Mouse (Mus musculus) heart, postnatal 36 days (tissue): ENCODE measurements around the gene Mcemp1. TPM values are rescaled to one million over a fixed set of nuclear protein-coding genes. Genes with fewer than 3 reads are reported as not detected.
A peak's percentile ranks its signal among the peaks of the same experiment; 100 is the strongest.

ENCODE experiments used
- DNase-seq, 2 experiments: peaks; one replicate each; pipeline ENCODE4 v3.0.0; 2021 to 2022
- intact Hi-C: fragments of 180-260 bp; cut with DNase I; formaldehyde crosslinking; loops from one replicate; pipeline ENCODE4 v1.15.1; 2025
- total RNA-seq, 2 experiments: library from RNA; stranded (reverse); gene quantifications; 2 replicates each; pipeline ENCODE4 v1.2.3; 2021

The Mcemp1 gene
- total RNA-seq, 2 experiments from 2014 or later: 0.39 to 0.46 TPM

GRCm38 (mm10) chr8:3670388-3670787 lies 4.8 kb downstream of the Mcemp1 start:
- no peak for DNase-seq
- intact Hi-C loops: loop anchor here (10.0 kb wide), 2 partner anchors 206 to 316 kb away; partner anchors contain the start of genes A430078G23Rik and Pex11g

GRCm38 (mm10) chr8:3671980-3672491 lies 6.5 kb downstream of the Mcemp1 start, which contains the start of gene Fcor:
Gene Fcor, minus strand, starts transcription at chr8:3672362.
- DNase-seq: peak; percentile 85 to 86
- intact Hi-C loops: loop anchor here (1.0 to 10.0 kb wide), 3 partner anchors 113 to 317 kb away; partner anchors contain the start of genes A430078G23Rik and Pex11g

- intact Hi-C loops: loop anchor here (5.0 to 10.0 kb wide), 3 partner anchors 172 to 320 kb away; partner anchors contain the start of genes A430078G23Rik, Mcoln1 and Pex11g
These were observed 9.1 kb downstream of the Mcemp1 start for GRCm38 (mm10) chr8:3674671-3675070.

GRCm38 (mm10) chr8:3676131-3676992 lies 10.8 kb downstream of the Mcemp1 start, which contains the start of gene Trappc5:
Gene Trappc5, plus strand, starts transcription at chr8:3676299.
- DNase-seq: peak; percentile 94 to 95
- intact Hi-C loops: loop anchor here (1.0 to 10.0 kb wide), 5 partner anchors 56 to 322 kb away; partner anchors contain the start of genes A430078G23Rik, Mcoln1, Pet100 and Pex11g

More at GRCm38 (mm10) chr8:3674671-3675070, 9.1 kb downstream of the Mcemp1 start:
- DNase-seq: no peak

- DNase-seq: peak in 1 of 2 experiments; percentile 11
- intact Hi-C loops: loop anchor here (1.0 to 10.0 kb wide), 5 partner anchors 56 to 322 kb away; partner anchors contain the start of genes A430078G23Rik, Mcoln1, Pet100 and Pex11g
These were observed 11.5 kb downstream of the Mcemp1 start for GRCm38 (mm10) chr8:3676993-3677579.

- intact Hi-C loops: loop anchor here (5.0 to 10.0 kb wide), 3 partner anchors 177 to 324 kb away; partner anchors contain the start of genes A430078G23Rik, Mcoln1 and Pex11g
- DNase-seq: no peak
These were observed 13.3 kb downstream of the Mcemp1 start for GRCm38 (mm10) chr8:3678831-3679230.

GRCm38 (mm10) chr8:3679236-3679635 lies 13.7 kb downstream of the Mcemp1 start:
- intact Hi-C loops: loop anchor here (5.0 to 10.0 kb wide), 3 partner anchors 177 to 324 kb away; partner anchors contain the start of genes A430078G23Rik, Mcoln1 and Pex11g
- no peak for DNase-seq

GRCm38 (mm10) chr8:3679656-3680055 lies 14.1 kb downstream of the Mcemp1 start:
- no peak for DNase-seq
- intact Hi-C loops: loop anchor here (5.0 to 10.0 kb wide), 3 partner anchors 177 to 325 kb away; partner anchors contain the start of genes A430078G23Rik, Mcoln1 and Pex11g

GRCm38 (mm10) chr8:3682435-3682834 lies 16.9 kb downstream of the Mcemp1 start:
- DNase-seq: no peak
- intact Hi-C loops: no loop called here

GRCm38 (mm10) chr8:3683408-3684176 lies 18.0 kb downstream of the Mcemp1 start:
- DNase-seq: no peak
- intact Hi-C loops: no loop called here

GRCm38 (mm10) chr8:3684530-3684929 lies 19.0 kb downstream of the Mcemp1 start:
- intact Hi-C loops: no loop called here
- no peak for DNase-seq

GRCm38 (mm10) chr8:3685422-3685821 lies 19.9 kb downstream of the Mcemp1 start:
- no peak for DNase-seq
- intact Hi-C loops: no loop called here

- intact Hi-C loops: no loop called here
- DNase-seq: no peak
These were observed 22.0 kb downstream of the Mcemp1 start for GRCm38 (mm10) chr8:3687537-3687936.

- DNase-seq: no peak
- intact Hi-C loops: no loop called here
These were observed 25.2 kb downstream of the Mcemp1 start for GRCm38 (mm10) chr8:3690774-3691173.

- no peak for DNase-seq
These were observed 28.6 kb downstream of the Mcemp1 start, which contains the start of gene Fcer2a for GRCm38 (mm10) chr8:3694121-3694520. Gene Fcer2a, minus strand, starts transcription at chr8:3694175.

GRCm38 (mm10) chr8:3701491-3701890 lies 35.9 kb downstream of the Mcemp1 start:
- no peak for DNase-seq

More at GRCm38 (mm10) chr8:3694121-3694520, 28.6 kb downstream of the Mcemp1 start, which contains the start of gene Fcer2a:
- intact Hi-C loops: no loop called here

GRCm38 (mm10) chr8:3705711-3706110 lies 40.2 kb downstream of the Mcemp1 start:
- intact Hi-C loops: no loop called here
- no peak for DNase-seq

More at GRCm38 (mm10) chr8:3701491-3701890, 35.9 kb downstream of the Mcemp1 start:
- intact Hi-C loops: no loop called here

GRCm38 (mm10) chr8:3707611-3708010 lies 42.1 kb downstream of the Mcemp1 start:
- intact Hi-C loops: no loop called here
- no peak for DNase-seq

- intact Hi-C loops: no loop called here
- DNase-seq: no peak
These were observed 44.8 kb downstream of the Mcemp1 start for GRCm38 (mm10) chr8:3710312-3710711.
